Mouse (Mus musculus) MEL (cell line): ENCODE results near the gene Cic.
A peak's percentile ranks its signal among the peaks of the same experiment; 100 is the strongest.

Experiments used
- CTCF ChIP-seq, 3 experiments: IDR thresholded peaks in 2 of 3; conservative IDR thresholded peaks in 1 of 3; 2 replicates each; pipeline ENCODE4 v1.5.1; 2011 to 2012; ENCODE audit warnings: low read length in 3 of 3, low read depth in 2 of 3, mild to moderate bottlenecking in 2 of 3, improper control_type of control experiment in 1 of 3, inconsistent platforms in 1 of 3, mixed read lengths in 1 of 3, moderate library complexity in 1 of 3; ENCODE audit not compliant: control insufficient read depth in 1 of 3, insufficient read depth in 1 of 3, poor library complexity in 1 of 3, severe bottlenecking in 1 of 3
- EP300 ChIP-seq, 2 experiments: IDR thresholded peaks; 2 replicates each; pipeline ENCODE4 v1.6.1; 2011; ENCODE audit warnings: improper control_type of control experiment in 2 of 2, low read length in 2 of 2, low read depth in 1 of 2, mild to moderate bottlenecking in 1 of 2
- HCFC1 ChIP-seq: IDR thresholded peaks from 2 replicates; pipeline ENCODE4 v1.6.1; 2012; ENCODE audit warnings: low read depth, mild to moderate bottlenecking, inconsistent platforms, low read length, improper control_type of control experiment, moderate library complexity
- NRF1 ChIP-seq: IDR thresholded peaks from 2 replicates; pipeline ENCODE4 v1.6.1; 2014; ENCODE audit warnings: low read depth, mild to moderate bottlenecking, inconsistent platforms, low read length, improper control_type of control experiment, moderate library complexity; ENCODE audit not compliant: poor library complexity, insufficient read depth, severe bottlenecking
- POLR2A ChIP-seq, 2 experiments: IDR thresholded peaks; 2 replicates each; pipeline ENCODE4 v1.6.1; 2011 to 2012; ENCODE audit warnings: low read length in 2 of 2, mild to moderate bottlenecking in 2 of 2, control low read depth in 1 of 2, improper control_type of control experiment in 1 of 2, low read depth in 1 of 2, moderate library complexity in 1 of 2; ENCODE audit not compliant: control insufficient read depth in 1 of 2, insufficient read depth in 1 of 2, poor library complexity in 1 of 2

GRCm38 (mm10) chr7:25219756-25220456 lies 47.6 kb upstream of the Cic start:
- no peak for TF ChIP-seq CTCF (IDR thresholded peaks at IDR 0.05 in 2 of 3, conservative IDR thresholded peaks at IDR 0.05 in 1 of 3; ENCODE audit: control insufficient read depth in 1 of 3, insufficient read depth in 1 of 3, low read depth in 2 of 3, low read length in 3 of 3, poor library complexity in 1 of 3, severe bottlenecking in 1 of 3)
- peak; percentile 97 for TF ChIP-seq NRF1
- TF ChIP-seq POLR2A (IDR thresholded peaks at IDR 0.05; ENCODE audit: control insufficient read depth in 1 of 2, insufficient read depth in 1 of 2, low read depth in 1 of 2, low read length in 2 of 2, poor library complexity in 1 of 2) = peak; percentile 65 to 94; a peak in 3 of 4 replicates
- TF ChIP-seq HCFC1 = peak; percentile 71
- TF ChIP-seq EP300 (IDR thresholded peaks at IDR 0.05; ENCODE audit: low read depth in 1 of 2, low read length in 2 of 2) = peak in 1 of 2 experiments; percentile 12; a peak in 2 of 4 replicates
